Mouse (Mus musculus) MEL (cell line): ENCODE data around the gene Gusb.

ENCODE experiments used
- BHLHE40 ChIP-seq: IDR thresholded peaks from 2 replicates; pipeline ENCODE4 v1.6.1; 2012; ENCODE audit warnings: low read depth, mild to moderate bottlenecking, inconsistent platforms, low read length, improper control_type of control experiment, borderline replicate concordance
- CTCF ChIP-seq, 3 experiments: IDR thresholded peaks in 2 of 3; conservative IDR thresholded peaks in 1 of 3; 2 replicates each; pipeline ENCODE4 v1.5.1; 2011 to 2012; ENCODE audit warnings: low read length in 3 of 3, low read depth in 2 of 3, mild to moderate bottlenecking in 2 of 3, improper control_type of control experiment in 1 of 3, inconsistent platforms in 1 of 3, mixed read lengths in 1 of 3, moderate library complexity in 1 of 3; ENCODE audit not compliant: control insufficient read depth in 1 of 3, insufficient read depth in 1 of 3, poor library complexity in 1 of 3, severe bottlenecking in 1 of 3
- E2F4 ChIP-seq: IDR thresholded peaks from 2 replicates; pipeline ENCODE4 v1.6.1; 2011; ENCODE audit warnings: low read depth, low read length, improper control_type of control experiment, borderline replicate concordance
- EP300 ChIP-seq, 2 experiments: IDR thresholded peaks; 2 replicates each; pipeline ENCODE4 v1.6.1; 2011; ENCODE audit warnings: improper control_type of control experiment in 2 of 2, low read length in 2 of 2, low read depth in 1 of 2, mild to moderate bottlenecking in 1 of 2
- GABPA ChIP-seq: IDR thresholded peaks from 2 replicates; pipeline ENCODE4 v1.6.1; 2012; ENCODE audit warnings: low read depth, mild to moderate bottlenecking, inconsistent platforms, low read length, improper control_type of control experiment, moderate library complexity
- GATA1 ChIP-seq: IDR thresholded peaks from 2 replicates; pipeline ENCODE4 v1.6.1; 2011; ENCODE audit warnings: low read depth, low read length, improper control_type of control experiment
- MAX ChIP-seq: IDR thresholded peaks from 2 replicates; pipeline ENCODE4 v1.6.1; 2011; ENCODE audit warnings: low read length, improper control_type of control experiment
- POLR2AphosphoS2 ChIP-seq: IDR thresholded peaks from 2 replicates; pipeline ENCODE4 v1.6.1; 2011; ENCODE audit warnings: low read length, improper control_type of control experiment
- POLR2AphosphoS5 ChIP-seq: IDR thresholded peaks from 2 replicates; pipeline ENCODE4 v1.6.1; 2012; ENCODE audit warnings: low read depth, borderline replicate concordance, mild to moderate bottlenecking, inconsistent platforms, low read length, moderate library complexity, mixed read lengths
- TAL1 ChIP-seq: IDR thresholded peaks from 2 replicates; pipeline ENCODE4 v1.6.1; 2012; ENCODE audit warnings: mild to moderate bottlenecking, inconsistent platforms, low read length, moderate library complexity, mixed read lengths
- TCF12 ChIP-seq: IDR thresholded peaks from 2 replicates; pipeline ENCODE4 v1.6.1; 2014; ENCODE audit warnings: low read depth, mild to moderate bottlenecking, inconsistent platforms, low read length, improper control_type of control experiment, moderate library complexity
- USF1 ChIP-seq: IDR thresholded peaks from 2 replicates; pipeline ENCODE4 v1.6.1; 2014; ENCODE audit warnings: low read depth, mild to moderate bottlenecking, inconsistent platforms, low read length, improper control_type of control experiment, moderate library complexity
- USF2 ChIP-seq, 2 experiments: IDR thresholded peaks; 2 replicates each; pipeline ENCODE4 v1.6.1; 2011 to 2012; ENCODE audit warnings: improper control_type of control experiment in 2 of 2, low read length in 2 of 2, borderline replicate concordance in 1 of 2, inconsistent platforms in 1 of 2, low read depth in 1 of 2, mild to moderate bottlenecking in 1 of 2; ENCODE audit not compliant: insufficient read depth in 1 of 2
- ZNF384 ChIP-seq: IDR thresholded peaks from 2 replicates; pipeline ENCODE4 v1.6.1; 2012; ENCODE audit warnings: low read depth, mild to moderate bottlenecking, inconsistent platforms, low read length, improper control_type of control experiment

GRCm38 (mm10) chr5:129955792-129956191, 47.1 kb downstream of the Gusb start:
- TF ChIP-seq ZNF384 (no peak), CTCF (IDR thresholded peaks at IDR 0.05 in 2 of 3, conservative IDR thresholded peaks at IDR 0.05 in 1 of 3; ENCODE audit: control insufficient read depth in 1 of 3, insufficient read depth in 1 of 3, low read depth in 2 of 3, low read length in 3 of 3, poor library complexity in 1 of 3, severe bottlenecking in 1 of 3) (no peak), BHLHE40 (peak; percentile 74), POLR2AphosphoS2 (no peak), GATA1 (peak; percentile 87), TAL1 (no peak; the same call in 1 of the 2 replicates), TCF12 (peak; percentile 86), GABPA (no peak), E2F4 (no peak), POLR2AphosphoS5 (no peak), MAX (peak; percentile 63), EP300 (IDR thresholded peaks at IDR 0.05; ENCODE audit: low read depth in 1 of 2, low read length in 2 of 2) (peak; percentile 72 to 86), USF2 (IDR thresholded peaks at IDR 0.05; ENCODE audit: borderline replicate concordance in 1 of 2, insufficient read depth in 1 of 2, low read depth in 1 of 2, low read length in 2 of 2) (no peak), USF1 (no peak)
